Mouse (Mus musculus) forebrain, embryonic 11.5 days (tissue): ENCODE measurements around the gene Frmd4b. TPM values are rescaled to one million over a fixed set of nuclear protein-coding genes. Genes with fewer than 3 reads are reported as not detected.

ENCODE experiments used
- ATAC-seq: fragments of 200-750 bp; cut with Nextera tagmentation; replicated peaks from 2 replicates; pipeline ENCODE4 v1.8.0; 2017; ENCODE audit warnings: moderate TSS enrichment; ENCODE audit not compliant: low FRiP score
- DNase-seq: peaks from one replicate; pipeline ENCODE4 v3.0.0-alpha.2; 2017; ENCODE audit warnings: low spot score
- H3K27ac ChIP-seq: fragments of 300-500 bp; sonication (generic); 2 replicates; pipeline ENCODE4 v1.5.1; 2014; ENCODE audit warnings: low read depth, low read length
- H3K27me3 ChIP-seq: fragments of 300-500 bp; sonication (generic); 2 replicates; pipeline ENCODE4 v1.6.1; 2014; ENCODE audit warnings: mild to moderate bottlenecking, low read length, mixed read lengths; ENCODE audit not compliant: control insufficient read depth, insufficient read depth
- H3K36me3 ChIP-seq: fragments of 300-500 bp; sonication (generic); 2 replicates; pipeline ENCODE4 v1.6.1; 2014; ENCODE audit warnings: mild to moderate bottlenecking, low read length, moderate library complexity, mixed read lengths; ENCODE audit not compliant: control insufficient read depth, insufficient read depth
- H3K4me1 ChIP-seq: fragments of 300-500 bp; sonication (generic); replicated peaks from 2 replicates; pipeline ENCODE4 v1.6.1; 2014; ENCODE audit warnings: low read length, mixed read lengths; ENCODE audit not compliant: control insufficient read depth, insufficient read depth
- H3K4me2 ChIP-seq: fragments of 300-500 bp; sonication (generic); 2 replicates; pipeline ENCODE4 v1.6.1; 2014; ENCODE audit warnings: low read depth, mild to moderate bottlenecking, low read length, moderate library complexity, mixed read lengths; ENCODE audit not compliant: severe bottlenecking
- H3K4me3 ChIP-seq: fragments of 300-500 bp; sonication (generic); 2 replicates; pipeline ENCODE4 v1.5.1; 2014; ENCODE audit warnings: low read depth, low read length
- H3K9ac ChIP-seq: fragments of 300-500 bp; sonication (generic); 2 replicates; pipeline ENCODE4 v1.6.1; 2014; ENCODE audit warnings: low read length
- H3K9me3 ChIP-seq: fragments of 300-500 bp; sonication (generic); 2 replicates; pipeline ENCODE4 v1.6.1; 2016; ENCODE audit warnings: low read length, mixed read lengths; ENCODE audit not compliant: control insufficient read depth
- WGBS: fragments of 180-500 bp; shearing (Covaris S2); extraction: QIAGEN DNeasy Blood & Tissue Kit; methylation state at CpG from one replicate; pipeline ENCODE4 v1.1.7; 2014; 5-methylcytosine and 5-hydroxymethylcytosine counted together
- polyA plus RNA-seq: library from polyadenylated mRNA; unstranded; fragments of >200 nt; fragmentation: Nextera tagmentation; extraction: Ambion mirVana; gene quantifications from 2 replicates; pipeline ENCODE4 v1.2.1, GENCODE M21; 2014

The Frmd4b gene
- polyA plus RNA-seq, 1 experiment from 2014 or later: 35.7 TPM

DNA sequence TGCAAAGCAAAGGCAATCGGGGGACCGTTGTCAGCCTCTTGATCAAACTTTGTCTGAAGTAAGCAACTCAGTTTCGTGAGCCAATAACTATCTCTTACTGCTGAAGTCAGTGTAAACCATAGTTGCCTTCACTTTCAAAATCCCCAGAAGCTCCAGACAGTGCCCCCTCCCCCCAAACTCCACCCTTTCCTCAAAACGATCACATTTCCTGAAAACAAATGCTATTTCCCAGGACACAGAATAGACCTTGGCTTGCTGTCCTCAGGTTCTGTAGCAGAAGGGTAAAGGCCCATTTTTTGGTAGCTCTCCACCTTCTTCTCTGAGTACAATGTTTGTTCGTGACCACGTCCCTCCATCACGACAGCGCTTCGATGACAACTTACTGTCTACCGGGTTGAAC is 107.9 kb downstream of the Frmd4b start:
- no peaks in the 10 kb centered on the region for H3K9me3 ChIP-seq
- no peaks in the 10 kb centered on the region for H3K36me3 ChIP-seq
- no peak overlapping the region for H3K9ac ChIP-seq
- no peak overlapping the region for H3K4me3 ChIP-seq
- no peak overlapping the region for H3K27ac ChIP-seq
- 90% methylated on average over 10 of the region's 10 CpGs for WGBS
- H3K4me2 ChIP-seq: no peak overlapping the region
- H3K4me1 ChIP-seq: no peaks in the 10 kb centered on the region
- ATAC-seq: no peak
- DNase-seq: no peak
- no peaks in the 10 kb centered on the region for H3K27me3 ChIP-seq

DNA sequence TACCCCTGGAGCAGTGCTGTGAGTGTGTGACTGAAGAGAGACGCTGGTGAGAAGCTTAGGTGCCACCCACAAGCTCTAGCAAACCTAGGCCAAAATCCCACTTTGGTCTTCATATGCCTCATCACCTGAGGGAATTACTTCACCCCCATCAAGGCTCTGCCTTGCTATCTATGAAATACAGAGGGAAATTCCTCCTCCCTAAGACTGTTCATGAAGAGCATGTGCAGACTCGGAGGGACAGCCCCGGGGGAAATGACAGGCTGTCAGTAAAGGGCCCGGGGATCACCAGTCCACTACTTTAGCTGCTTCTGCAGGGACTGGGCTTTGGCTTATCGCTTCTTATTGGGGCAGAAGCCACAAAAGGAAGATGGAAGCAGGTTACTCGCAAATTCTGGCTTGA is 108.9 kb downstream of the Frmd4b start:
- Histone ChIP-seq H3K36me3 (no peaks in the 10 kb centered on the region), H3K9ac (no peak overlapping the region), H3K27me3 (no peaks in the 10 kb centered on the region), H3K4me3 (no peak overlapping the region), H3K27ac (no peak overlapping the region), H3K4me2 (no peak overlapping the region), H3K4me1 (no peaks in the 10 kb centered on the region), H3K9me3 (no peaks in the 10 kb centered on the region)
- ATAC-seq (no peak), DNase-seq (no peak)
- 86% methylated on average over 6 of the region's 6 CpGs for WGBS

DNA sequence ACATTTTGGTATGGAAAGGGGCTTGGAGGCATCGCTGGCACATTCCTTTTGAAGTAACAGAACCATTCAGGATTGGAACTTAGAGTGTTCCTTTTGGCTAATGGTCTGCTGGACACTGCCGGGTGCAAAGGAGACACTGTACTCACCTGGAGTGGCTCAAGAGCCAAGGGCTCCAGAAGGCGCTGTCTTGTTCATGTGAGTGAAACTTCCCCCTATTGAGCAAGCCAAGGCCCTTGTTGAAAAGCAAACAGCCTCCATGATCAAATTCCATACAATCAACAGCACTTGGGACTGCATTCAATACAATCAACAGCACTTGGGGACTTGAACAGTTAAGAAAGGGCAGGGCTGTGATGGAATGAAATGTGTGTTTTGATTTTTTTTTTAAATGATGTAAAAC is 109.4 kb downstream of the Frmd4b start:
- H3K9ac ChIP-seq: no peak overlapping the region
- H3K4me2 ChIP-seq: no peak overlapping the region
- WGBS: 93% methylated on average over 3 of the region's 3 CpGs
- no peak overlapping the region for H3K27ac ChIP-seq
- H3K36me3 ChIP-seq: no peaks in the 10 kb centered on the region
- DNase-seq: no peak
- no peaks in the 10 kb centered on the region for H3K9me3 ChIP-seq
- H3K27me3 ChIP-seq: no peaks in the 10 kb centered on the region
- ATAC-seq: no peak
- H3K4me3 ChIP-seq: no peak overlapping the region
- H3K4me1 ChIP-seq: no peaks in the 10 kb centered on the region

DNA sequence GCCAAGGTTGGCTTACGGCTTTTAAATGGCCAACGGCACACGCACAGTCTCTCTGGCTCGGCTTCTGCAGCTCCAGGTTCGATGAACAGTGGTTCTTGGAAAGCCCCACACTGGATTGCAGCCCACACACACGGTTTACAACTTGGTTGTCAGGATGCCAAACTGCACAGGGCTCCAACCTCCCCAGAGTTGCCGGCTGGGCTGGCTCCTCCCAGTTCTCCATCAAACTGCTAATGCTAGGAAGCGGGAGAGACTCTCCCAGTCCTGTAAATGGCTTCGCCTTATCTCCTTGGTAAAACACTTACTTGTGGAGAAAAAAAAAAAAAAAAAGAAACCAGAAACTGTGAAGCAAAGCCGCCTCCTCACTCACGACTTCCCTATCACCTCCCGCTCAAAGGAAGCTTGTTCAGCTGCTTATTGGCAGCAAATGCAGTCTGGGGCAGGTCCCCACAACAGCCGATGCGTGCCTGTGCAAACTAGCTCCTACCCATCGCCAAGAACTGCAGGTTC is 111.1 kb downstream of the Frmd4b start:
- 73% methylated on average over 15 of the region's 15 CpGs for WGBS
- no peak overlapping the region for H3K4me3 ChIP-seq
- no peaks in the 10 kb centered on the region for H3K36me3 ChIP-seq
- no peak overlapping the region for H3K4me2 ChIP-seq
- H3K9ac ChIP-seq: no peak overlapping the region
- no peaks in the 10 kb centered on the region for H3K9me3 ChIP-seq
- H3K4me1 ChIP-seq: no peaks in the 10 kb centered on the region
- no peak for DNase-seq
- no peak for ATAC-seq
- no peak overlapping the region for H3K27ac ChIP-seq
- H3K27me3 ChIP-seq: no peaks in the 10 kb centered on the region

DNA sequence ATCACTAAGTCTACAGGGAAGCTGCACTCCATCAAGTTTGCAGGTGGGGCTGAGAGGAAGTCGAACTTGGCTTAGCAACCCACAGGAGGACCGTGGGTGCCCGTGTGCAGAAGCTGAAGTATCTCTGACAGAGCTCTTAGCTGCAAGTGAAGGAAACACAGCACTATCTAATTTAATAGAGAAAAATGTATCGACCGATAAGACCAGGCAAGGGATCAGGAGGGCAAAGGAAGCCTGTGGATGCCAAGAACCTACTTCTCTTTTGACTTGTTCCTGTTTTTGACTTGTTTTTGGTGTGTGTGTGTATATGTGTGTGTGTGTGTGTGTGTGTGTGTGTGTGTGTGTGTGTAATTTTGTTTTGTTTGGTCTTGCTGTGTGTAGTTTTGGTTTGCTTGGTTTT is 112.7 kb downstream of the Frmd4b start:
- DNase-seq (no peak), ATAC-seq (no peak)
- Histone ChIP-seq H3K9me3 (no peaks in the 10 kb centered on the region), H3K4me3 (no peak overlapping the region), H3K36me3 (no peaks in the 10 kb centered on the region), H3K4me1 (no peaks in the 10 kb centered on the region), H3K4me2 (no peak overlapping the region), H3K9ac (no peak overlapping the region), H3K27me3 (no peaks in the 10 kb centered on the region), H3K27ac (no peak overlapping the region)
- 88% methylated on average over 5 of the region's 5 CpGs for WGBS

DNA sequence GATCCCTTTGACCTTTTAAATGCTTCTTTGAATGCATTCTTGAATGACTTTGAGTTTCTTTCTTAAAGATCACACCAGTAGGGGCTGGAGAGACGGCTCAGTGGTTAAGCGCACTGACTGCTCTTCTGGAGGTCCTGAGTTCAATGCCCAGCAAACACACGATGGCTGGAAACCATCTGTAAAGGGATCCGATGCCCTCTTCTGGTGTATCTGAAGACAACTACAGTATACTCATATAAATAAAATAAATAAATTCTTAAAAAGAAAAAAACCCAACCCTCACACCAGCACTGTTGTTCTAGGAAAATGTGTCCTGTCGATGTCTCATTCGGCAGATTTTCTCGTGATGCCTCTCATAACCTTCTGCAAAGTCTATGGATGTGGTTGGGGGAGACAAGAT is 116.3 kb downstream of the Frmd4b start:
- no peak overlapping the region for H3K4me2 ChIP-seq
- no peaks in the 10 kb centered on the region for H3K27me3 ChIP-seq
- no peak overlapping the region for H3K4me3 ChIP-seq
- no peak overlapping the region for H3K27ac ChIP-seq
- no peak overlapping the region for H3K9ac ChIP-seq
- no peak for DNase-seq
- 85% methylated on average over 7 of the region's 7 CpGs for WGBS
- no peaks in the 10 kb centered on the region for H3K36me3 ChIP-seq
- no peaks in the 10 kb centered on the region for H3K9me3 ChIP-seq
- no peaks in the 10 kb centered on the region for H3K4me1 ChIP-seq
- no peak for ATAC-seq

DNA sequence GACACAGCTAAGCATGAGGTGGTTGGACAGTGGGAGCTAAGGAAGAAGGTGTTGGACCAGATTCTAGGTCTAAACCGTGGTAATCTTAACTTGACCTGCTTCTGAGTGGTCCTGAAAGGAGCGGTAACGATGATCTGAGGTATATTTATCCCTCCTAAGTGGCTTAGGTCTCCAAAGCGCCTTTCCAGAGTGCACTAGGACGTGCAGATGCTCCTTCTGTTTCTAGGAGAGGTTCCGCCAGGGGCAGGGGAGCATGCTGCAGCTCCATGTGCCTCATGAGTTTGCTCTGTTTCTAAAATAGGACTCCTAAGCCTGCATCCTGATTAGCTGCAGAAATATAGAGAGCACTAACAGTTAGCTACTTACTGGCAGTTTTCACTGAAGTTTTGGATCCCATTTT is 117.1 kb downstream of the Frmd4b start:
- ATAC-seq: no peak
- 88% methylated on average over 6 of the region's 6 CpGs for WGBS
- no peaks in the 10 kb centered on the region for H3K36me3 ChIP-seq

DNA sequence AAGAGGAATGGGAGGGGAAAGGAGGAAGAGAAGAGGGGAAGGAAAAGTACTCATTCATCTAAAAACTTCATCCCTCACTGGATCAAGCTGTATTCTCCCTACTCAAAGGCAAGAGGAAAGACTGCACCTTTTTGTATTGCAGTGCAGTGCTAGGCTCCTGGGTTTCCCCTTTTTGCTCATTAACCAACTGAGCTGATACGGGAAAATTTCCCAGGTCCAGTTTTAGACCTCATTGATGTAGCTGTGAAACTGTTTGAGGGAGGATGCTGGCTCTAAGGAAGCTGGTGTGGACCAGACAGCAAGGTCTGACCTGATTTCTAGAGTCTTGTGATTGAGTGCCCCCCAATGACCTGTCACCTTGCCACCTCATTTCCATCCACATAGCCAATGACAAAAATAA is 121.3 kb downstream of the Frmd4b start:
- Histone ChIP-seq H3K4me2 (no peak overlapping the region), H3K27me3 (no peaks in the 10 kb centered on the region), H3K9ac (no peak overlapping the region), H3K27ac (no peak overlapping the region), H3K9me3 (no peaks in the 10 kb centered on the region), H3K4me1 (no peaks in the 10 kb centered on the region), H3K36me3 (no peaks in the 10 kb centered on the region), H3K4me3 (no peak overlapping the region)
- WGBS: 69% methylated on average over 1 of the region's 1 CpGs
- DNase-seq: no peak
- no peak for ATAC-seq

More for the DNA sequence above, 117.1 kb downstream of the Frmd4b start:
- no peak for DNase-seq
- H3K27ac ChIP-seq: no peak overlapping the region
- H3K9me3 ChIP-seq: no peaks in the 10 kb centered on the region
- H3K4me3 ChIP-seq: no peak overlapping the region
- no peak overlapping the region for H3K9ac ChIP-seq
- H3K4me1 ChIP-seq: no peaks in the 10 kb centered on the region
- H3K27me3 ChIP-seq: no peaks in the 10 kb centered on the region
- no peak overlapping the region for H3K4me2 ChIP-seq

DNA sequence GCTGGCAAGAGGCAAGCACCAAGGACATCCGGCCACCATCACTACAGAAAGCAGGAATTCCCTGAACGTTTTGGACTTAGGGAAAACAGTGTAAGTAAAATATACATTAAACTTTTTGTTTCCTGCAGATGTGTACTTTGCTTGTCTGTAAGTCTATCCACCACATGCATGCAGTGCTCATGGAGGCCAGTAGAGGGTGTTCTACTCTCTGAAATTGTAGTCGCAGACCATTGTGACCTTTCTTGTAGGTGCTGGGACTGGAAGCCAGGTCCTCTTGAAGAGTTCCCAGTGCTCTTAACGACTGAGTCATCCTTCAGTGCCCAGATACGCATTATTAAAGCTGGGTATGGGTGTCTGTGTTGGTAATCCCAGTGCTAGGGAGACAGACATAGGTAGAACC is 126.3 kb downstream of the Frmd4b start:
- H3K36me3 ChIP-seq: no peaks in the 10 kb centered on the region
- peaks cover 18% of the 10 kb centered on the region for H3K4me1 ChIP-seq
- DNase-seq: no peak
- H3K27me3 ChIP-seq: peaks cover 10% of the 10 kb centered on the region
- no peak for ATAC-seq
- 86% methylated on average over 5 of the region's 5 CpGs for WGBS
- H3K9ac ChIP-seq: no peak overlapping the region
- no peak overlapping the region for H3K27ac ChIP-seq
- H3K4me2 ChIP-seq: no peak overlapping the region
- H3K4me3 ChIP-seq: no peak overlapping the region
- no peaks in the 10 kb centered on the region for H3K9me3 ChIP-seq
